Mouse (Mus musculus): Measurements from ENCODE around the gene Fbxw11. TPM values are rescaled to one million over a fixed set of nuclear protein-coding genes. Genes with fewer than 3 reads are reported as not detected.

Gene Fbxw11
- polyA plus RNA-seq, 1 experiment from 2014 or later = 89.8 TPM

Other genes with a start within 250 kb of the Fbxw11 start
- 55.6 and 66.4 TPM in 2 replicates for gene Ubtd2, start 187.4 kb upstream of the Fbxw11 start, polyA plus RNA-seq (2016; fragmentation: Nextera tagmentation; extraction: Ambion mirVana)
- gene Efcab9, start 110.6 kb upstream of the Fbxw11 start, polyA plus RNA-seq (2016; fragmentation: Nextera tagmentation; extraction: Ambion mirVana) = 0.45 TPM in 1 of 2 replicates, not detected in the other
- gene Stk10, start 109.4 kb upstream of the Fbxw11 start, polyA plus RNA-seq (2016; fragmentation: Nextera tagmentation; extraction: Ambion mirVana) = 3.0 TPM in 2 replicates
- not detected in 2 replicates for gene Smim23, start 181.9 kb downstream of the Fbxw11 start, polyA plus RNA-seq (2016; fragmentation: Nextera tagmentation; extraction: Ambion mirVana)

All from hindbrain, embryonic 10.5 days (tissue).